In the genomic region with DNA sequence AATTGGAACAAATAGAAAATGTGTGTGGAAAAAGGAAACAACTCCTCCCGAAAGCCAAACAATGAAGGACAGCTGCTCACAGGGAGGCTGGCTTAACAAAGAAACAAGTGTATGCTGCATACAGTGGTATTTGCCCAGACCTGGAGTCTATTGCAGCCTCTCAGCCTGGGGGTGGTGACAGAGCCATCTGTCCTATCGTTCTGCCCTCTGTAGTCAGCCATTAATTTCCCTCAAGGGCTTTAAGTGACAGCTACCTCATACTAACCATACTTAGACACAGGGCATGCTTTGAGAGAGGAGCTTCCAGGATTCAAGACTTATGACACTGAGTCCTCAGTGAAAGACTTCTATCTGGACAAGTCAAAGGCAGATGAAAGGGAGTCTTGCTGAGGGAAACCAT, we compare ENCODE assay signal across 12 mouse cellular contexts.
A peak's percentile ranks its signal among the peaks of the same experiment; 100 is the strongest.
DNase-seq lines count a peak whose midpoint lies in the region; ATAC-seq lines count a peak whose summit lies in the region.
"Had no signal": no experiment of that assay in that cellular context is flagged by ENCODE, and none has a peak within 500 bp of the region (broad histone marks: within the 10 kb centered on the region; RNA-seq: fewer than 3 reads in every experiment).

No protein-coding gene starts in this region.

- 29% methylated on average over 2 of the region's 2 CpGs for whole genome bisulfite sequencing in limb, embryonic 11.5 days
- 40% methylated on average over 2 of the region's 2 CpGs for WGBS in limb, embryonic 10.5 days
- WGBS in forebrain, embryonic 12.5 days, result 20% methylated on average over 2 of the region's 2 CpGs
- 20% methylated on average over 2 of the region's 2 CpGs for WGBS in limb, embryonic 13.5 days
- 23% methylated on average over 2 of the region's 2 CpGs for WGBS in stomach, embryonic 15.5 days

- H3K9ac ChIP-seq in limb, embryonic 11.5 days (ENCODE audit: low read length), result no peak overlapping the region
- no peak overlapping the region for H3K9ac ChIP-seq in forebrain, embryonic 12.5 days
- no peak overlapping the region for H3K9ac ChIP-seq in limb, embryonic 13.5 days
- H3K9ac ChIP-seq in stomach, embryonic 15.5 days, result no peak overlapping the region

- no peak overlapping the region for H3K4me2 ChIP-seq in limb, embryonic 11.5 days (ENCODE audit: low read depth, severe bottlenecking)
- no peak overlapping the region for H3K4me2 ChIP-seq in forebrain, embryonic 12.5 days
- no peak overlapping the region for H3K4me2 ChIP-seq in limb, embryonic 13.5 days (replicated peaks)
- H3K4me2 ChIP-seq in stomach, embryonic 15.5 days, result no peak overlapping the region

- no peaks in the 10 kb centered on the region for H3K9me3 ChIP-seq in limb, embryonic 11.5 days (ENCODE audit: control insufficient read depth, low read length)
- no peaks in the 10 kb centered on the region for H3K9me3 ChIP-seq in limb, embryonic 10.5 days (replicated peaks)
- no peaks in the 10 kb centered on the region for H3K9me3 ChIP-seq in forebrain, embryonic 12.5 days
- no peaks in the 10 kb centered on the region for H3K9me3 ChIP-seq in limb, embryonic 13.5 days
- H3K9me3 ChIP-seq in stomach, embryonic 15.5 days, result no peaks in the 10 kb centered on the region

- H3K27ac ChIP-seq in limb, embryonic 11.5 days (replicated peaks; ENCODE audit: low read depth, low read length), result no peak overlapping the region
- H3K27ac ChIP-seq in limb, embryonic 10.5 days, result no peak overlapping the region
- H3K27ac ChIP-seq in forebrain, embryonic 12.5 days, result no peak overlapping the region
- H3K27ac ChIP-seq in limb, embryonic 13.5 days, result no peak overlapping the region
- H3K27ac ChIP-seq in stomach, embryonic 15.5 days, result no peak overlapping the region

- DNase-seq in limb, embryonic 11.5 days (ENCODE audit: low spot score), result no peak
- DNase-seq in limb, embryonic 10.5 days (ENCODE audit: low spot score), result no peak
- DNase-seq in cerebellum, adult 11-12 months, result no peak
- DNase-seq in spleen, postnatal 14 days (ENCODE audit: low spot score in 2 of 2), result no peak
- DNase-seq: kidney, adult 11 months; lung, postnatal 36 days; right cerebral cortex, adult 18-20 months; thymus, postnatal 36 days had no signal

- no peak overlapping the region for H3K4me3 ChIP-seq in limb, embryonic 11.5 days (ENCODE audit: low read depth, low read length)
- no peak overlapping the region for H3K4me3 ChIP-seq in limb, embryonic 10.5 days
- H3K4me3 ChIP-seq in forebrain, embryonic 12.5 days (replicated peaks), result no peak overlapping the region
- no peak overlapping the region for H3K4me3 ChIP-seq in limb, embryonic 13.5 days
- no peak overlapping the region for H3K4me3 ChIP-seq in stomach, embryonic 15.5 days (replicated peaks)
- H3K4me3 ChIP-seq: erythroblast, embryonic 14.5 days had no signal

- no peaks in the 10 kb centered on the region for H3K27me3 ChIP-seq in limb, embryonic 11.5 days (ENCODE audit: control insufficient read depth, insufficient read depth, low read length)
- H3K27me3 ChIP-seq in limb, embryonic 10.5 days (ENCODE audit: low read depth, poor library complexity, severe bottlenecking), result no peaks in the 10 kb centered on the region
- no peaks in the 10 kb centered on the region for H3K27me3 ChIP-seq in forebrain, embryonic 12.5 days
- no peaks in the 10 kb centered on the region for H3K27me3 ChIP-seq in limb, embryonic 13.5 days
- H3K27me3 ChIP-seq in stomach, embryonic 15.5 days (replicated peaks), result no peaks in the 10 kb centered on the region

- 0 out of 2 replicates have a peak, but pooled peaks have one; percentile 44 for ATAC-seq in limb, embryonic 11.5 days (ENCODE audit: insufficient number of reproducible peaks, low FRiP score, low TSS enrichment, low read depth)
- ATAC-seq in forebrain, embryonic 12.5 days (ENCODE audit: low FRiP score), result peak; percentile 83
- ATAC-seq in limb, embryonic 13.5 days (ENCODE audit: low FRiP score, low read depth), result peak; percentile 79
- peak; percentile 56; the same call in 1 of the 2 replicates for ATAC-seq in stomach, embryonic 15.5 days (ENCODE audit: insufficient read depth, low FRiP score, low read depth)

- H3K4me1 ChIP-seq in limb, embryonic 11.5 days (ENCODE audit: control insufficient read depth, insufficient read depth, low read length), result no peaks in the 10 kb centered on the region
- no peaks in the 10 kb centered on the region for H3K4me1 ChIP-seq in limb, embryonic 10.5 days
- H3K4me1 ChIP-seq in forebrain, embryonic 12.5 days, result no peaks in the 10 kb centered on the region
- H3K4me1 ChIP-seq in limb, embryonic 13.5 days, result no peaks in the 10 kb centered on the region
- H3K4me1 ChIP-seq in stomach, embryonic 15.5 days, result no peaks in the 10 kb centered on the region

- H3K36me3 ChIP-seq in limb, embryonic 11.5 days (ENCODE audit: control insufficient read depth, insufficient read depth, low read length), result no peaks in the 10 kb centered on the region
- no peaks in the 10 kb centered on the region for H3K36me3 ChIP-seq in limb, embryonic 10.5 days
- H3K36me3 ChIP-seq in forebrain, embryonic 12.5 days (replicated peaks), result no peaks in the 10 kb centered on the region
- H3K36me3 ChIP-seq in limb, embryonic 13.5 days, result no peaks in the 10 kb centered on the region
- H3K36me3 ChIP-seq in stomach, embryonic 15.5 days, result no peaks in the 10 kb centered on the region
